Mouse (Mus musculus): ENCODE results near the gene Got1.

DNA sequence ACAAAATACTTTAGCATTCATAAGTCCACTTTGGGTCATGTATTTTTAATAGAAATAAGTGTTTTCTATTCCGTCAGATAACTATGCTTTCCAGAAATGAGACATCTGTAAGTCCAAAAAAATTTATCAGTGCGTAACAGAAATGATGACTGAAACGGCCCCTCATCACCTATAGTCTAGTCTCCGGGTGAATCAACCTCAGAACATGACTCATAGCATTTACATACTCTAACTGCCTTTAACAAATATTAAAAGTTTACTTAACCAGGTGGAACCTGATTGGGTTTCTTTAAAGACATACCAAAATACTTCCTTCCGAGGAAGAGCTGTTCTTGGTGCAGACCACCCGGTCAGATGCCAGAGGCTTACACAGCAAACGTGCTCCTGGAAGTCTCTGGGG, 6.1 kb downstream of the Got1 start:
- no peak for TF ChIP-seq CTCF (IDR thresholded peaks at IDR 0.05; ENCODE audit: low read depth, low read length)
- no peak for TF ChIP-seq POLR2A (IDR thresholded peaks at IDR 0.05; ENCODE audit: insufficient read depth, low read length)
- no peak for TF ChIP-seq EP300 (IDR thresholded peaks at IDR 0.05; ENCODE audit: insufficient read depth, low read depth, low read length)
